Mouse (Mus musculus) testis, adult 2 months (tissue): ENCODE results near the gene Il6st. TPM values are rescaled to one million over a fixed set of nuclear protein-coding genes. Genes with fewer than 3 reads are reported as not detected.
A peak's percentile ranks its signal among the peaks of the same experiment; 100 is the strongest.

Source experiments
- H3K27ac ChIP-seq: fragments of 200-500 bp; 2 replicates; pipeline ENCODE4 v1.5.1; 2012; ENCODE audit warnings: low read depth, low read length; ENCODE audit not compliant: control insufficient read depth, insufficient read depth
- H3K27me3 ChIP-seq: fragments of 200-500 bp; 2 replicates; pipeline ENCODE4 v1.6.1; 2012; ENCODE audit warnings: mild to moderate bottlenecking, low read length, moderate library complexity; ENCODE audit not compliant: control insufficient read depth, insufficient read depth
- H3K36me3 ChIP-seq: fragments of 200-500 bp; 2 replicates; pipeline ENCODE4 v1.6.1; 2012; ENCODE audit warnings: mild to moderate bottlenecking, low read length; ENCODE audit not compliant: control insufficient read depth, insufficient read depth
- H3K4me1 ChIP-seq: fragments of 200-500 bp; 2 replicates; pipeline ENCODE4 v1.6.1; 2012; ENCODE audit warnings: low read length; ENCODE audit not compliant: control insufficient read depth, insufficient read depth
- H3K4me3 ChIP-seq: fragments of 200-500 bp; 2 replicates; pipeline ENCODE4 v1.5.1; 2012; ENCODE audit warnings: low read depth, mild to moderate bottlenecking, low read length, moderate library complexity, mixed read lengths; ENCODE audit not compliant: control insufficient read depth
- CTCF ChIP-seq: fragments of 200-500 bp; IDR thresholded peaks from 2 replicates; pipeline ENCODE4 v1.5.1; 2012; ENCODE audit warnings: low read depth, mild to moderate bottlenecking, inconsistent platforms, low read length, moderate library complexity; ENCODE audit not compliant: control insufficient read depth, insufficient read depth, insufficient replicate concordance
- POLR2A ChIP-seq: fragments of 200-500 bp; IDR thresholded peaks from 2 replicates; pipeline ENCODE4 v1.6.1; 2012; ENCODE audit warnings: low read depth, mild to moderate bottlenecking, inconsistent platforms, low read length, moderate library complexity; ENCODE audit not compliant: control insufficient read depth
- polyA plus RNA-seq: library from polyadenylated mRNA; depleted of rRNA; stranded (reverse); fragments of >200 nt; gene quantifications from 2 replicates; pipeline ENCODE4 v1.2.3, GENCODE M21; 2012

Gene Il6st
- polyA plus RNA-seq, 1 experiment, result 4.0 TPM

DNA sequence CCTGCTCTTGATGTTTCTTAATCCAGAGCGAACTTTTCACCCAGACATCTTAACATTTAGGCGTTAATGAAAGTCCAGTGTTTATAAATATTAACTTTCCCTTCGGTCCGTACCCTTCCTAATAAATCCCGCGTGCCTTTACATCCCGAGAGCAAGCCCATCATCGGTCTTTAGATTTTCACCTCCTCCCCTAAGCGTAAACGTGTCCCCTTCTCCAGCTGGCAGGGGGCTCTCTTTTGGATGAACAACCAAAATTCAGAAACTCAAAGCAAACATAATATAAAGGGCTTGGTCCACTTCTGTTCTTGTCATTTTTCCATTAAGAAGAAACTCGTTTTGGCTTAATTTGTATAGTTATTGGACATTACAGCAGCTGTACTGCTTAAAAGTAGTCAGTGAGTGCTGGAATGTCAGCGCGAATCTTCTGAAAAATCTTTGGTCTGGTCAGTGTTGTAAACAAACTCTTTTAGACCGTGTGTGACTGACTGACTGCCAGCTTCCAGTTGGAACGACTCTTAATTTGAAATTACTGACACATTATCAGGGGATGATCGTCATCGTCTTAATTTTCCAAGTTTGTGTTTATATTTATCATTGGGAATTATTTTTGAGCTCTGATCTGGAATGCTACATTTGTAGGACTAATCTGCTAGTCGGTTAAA, 887 bp downstream of the Il6st start:
- Histone ChIP-seq H3K4me1 (no peaks in the 10 kb centered on the region; the same call in 1 of the 2 replicates), H3K27ac (peak overlapping the region; percentile 79), H3K27me3 (no peaks in the 10 kb centered on the region), H3K36me3 (no peaks in the 10 kb centered on the region), H3K4me3 (peak overlapping the region; percentile 92)
- TF ChIP-seq CTCF (no peak), POLR2A (no peak)

DNA sequence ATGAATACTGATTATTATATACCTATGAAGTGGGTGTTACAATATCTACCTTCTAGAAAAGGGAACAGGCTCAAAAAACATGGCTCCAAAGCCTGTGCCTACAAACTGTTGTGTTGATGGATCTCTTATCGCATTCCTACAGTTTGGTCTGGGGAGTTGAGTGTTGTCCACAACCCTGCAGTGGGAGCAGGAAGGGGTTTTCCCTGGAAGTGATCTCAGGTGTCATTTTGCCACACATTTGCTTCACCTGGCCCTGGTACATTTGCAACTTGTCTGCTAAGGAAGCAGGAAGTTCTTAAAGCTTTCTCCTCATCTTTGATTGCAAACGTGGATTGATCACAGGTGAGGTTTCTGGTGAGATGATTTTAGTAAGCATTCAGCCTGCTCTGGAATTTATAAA, 1.7 kb downstream of the Il6st start:
- H3K27ac ChIP-seq, result no peak overlapping the region
- H3K36me3 ChIP-seq, result no peaks in the 10 kb centered on the region
- no peaks in the 10 kb centered on the region for H3K27me3 ChIP-seq
- no peak for TF ChIP-seq POLR2A
- TF ChIP-seq CTCF, result no peak
- H3K4me3 ChIP-seq, result no peak overlapping the region
- no peaks in the 10 kb centered on the region; the same call in 1 of the 2 replicates for H3K4me1 ChIP-seq

DNA sequence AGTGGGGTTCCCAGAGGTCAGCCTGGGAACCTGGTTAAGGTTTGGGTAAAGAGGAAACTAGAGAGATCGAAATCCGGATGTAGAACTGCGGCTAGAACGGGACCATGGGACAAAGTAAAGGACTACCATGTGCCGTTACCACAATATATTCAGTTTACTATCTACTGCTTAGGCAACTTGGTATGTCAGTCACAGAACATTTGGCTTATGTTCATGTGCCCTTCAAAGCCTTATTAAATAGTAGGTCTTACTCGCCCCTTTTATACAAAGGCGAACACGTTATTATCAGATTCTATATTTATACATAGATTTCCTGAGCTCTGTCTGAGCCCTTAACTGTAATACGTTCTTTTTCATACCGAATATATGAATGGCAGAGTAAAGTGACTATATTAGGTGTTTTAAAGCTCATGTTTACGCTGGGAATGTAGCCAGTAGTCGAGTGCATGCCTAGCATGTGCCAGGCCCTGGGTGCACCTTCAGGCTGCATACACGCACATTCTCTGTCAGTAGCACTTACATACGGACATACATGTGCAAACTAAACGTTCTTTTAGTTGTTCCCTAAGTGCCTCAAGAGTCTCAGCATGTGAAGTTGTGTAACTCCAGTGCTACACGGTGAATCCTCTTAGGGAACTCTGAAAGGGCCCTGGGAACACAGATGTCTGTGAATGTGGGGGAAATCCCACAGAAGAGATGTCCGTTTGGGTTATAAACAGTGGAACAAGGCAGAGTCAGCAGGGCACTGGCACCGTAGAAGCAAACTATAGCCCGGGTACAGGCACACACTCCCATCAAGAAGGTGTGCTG, 2.5 kb downstream of the Il6st start:
- Histone ChIP-seq H3K27me3 (no peaks in the 10 kb centered on the region), H3K4me1 (no peaks in the 10 kb centered on the region; the same call in 1 of the 2 replicates), H3K36me3 (no peaks in the 10 kb centered on the region), H3K4me3 (no peak overlapping the region), H3K27ac (no peak overlapping the region)
- no peak for TF ChIP-seq POLR2A
- TF ChIP-seq CTCF, result no peak

DNA sequence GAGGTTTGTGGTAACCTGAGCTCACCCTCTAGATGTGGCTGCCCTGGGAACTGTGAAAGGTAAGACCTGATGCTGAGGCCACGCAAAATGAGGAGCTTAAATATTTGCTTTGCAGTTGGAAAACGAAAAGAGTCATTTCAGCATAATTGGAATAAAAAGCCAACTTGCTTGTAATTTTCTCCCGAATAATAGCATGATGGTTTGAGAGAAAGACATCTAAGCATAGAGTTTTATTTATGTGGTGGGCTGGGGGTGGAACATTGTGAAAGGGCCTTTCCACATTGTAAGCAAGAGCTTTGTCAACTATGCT, 3.0 kb downstream of the Il6st start:
- H3K36me3 ChIP-seq, result no peaks in the 10 kb centered on the region
- no peak for TF ChIP-seq CTCF
- no peak for TF ChIP-seq POLR2A
- no peak overlapping the region for H3K27ac ChIP-seq

DNA sequence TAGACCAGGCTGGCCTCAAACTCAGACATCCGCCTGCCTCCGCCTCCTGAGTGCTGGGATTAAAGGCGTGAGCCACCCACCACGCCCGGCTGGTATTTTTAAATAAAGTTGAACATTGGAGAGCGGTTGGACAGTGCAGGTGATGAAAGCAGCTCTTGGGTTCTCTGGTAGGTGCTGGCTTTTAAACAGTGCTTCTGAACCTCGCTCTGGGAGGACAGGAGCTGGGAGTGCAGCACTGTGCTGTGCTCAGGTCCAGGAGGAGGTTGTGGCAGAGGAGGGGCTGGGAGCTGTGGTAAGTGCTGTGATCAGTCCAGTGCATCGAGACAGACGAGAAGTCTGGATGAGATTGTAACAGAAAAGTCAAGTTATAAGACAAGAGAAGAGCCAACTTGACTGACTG, 3.5 kb downstream of the Il6st start:
- TF ChIP-seq CTCF (no peak), POLR2A (no peak)
- Histone ChIP-seq H3K36me3 (no peaks in the 10 kb centered on the region), H3K27me3 (no peaks in the 10 kb centered on the region), H3K4me1 (no peaks in the 10 kb centered on the region; the same call in 1 of the 2 replicates), H3K4me3 (no peak overlapping the region), H3K27ac (no peak overlapping the region)

More for the DNA sequence above, 3.0 kb downstream of the Il6st start:
- Histone ChIP-seq H3K4me1 (no peaks in the 10 kb centered on the region; the same call in 1 of the 2 replicates), H3K27me3 (no peaks in the 10 kb centered on the region), H3K4me3 (no peak overlapping the region)

- no peak overlapping the region for H3K4me3 ChIP-seq
- no peak overlapping the region for H3K27ac ChIP-seq
- TF ChIP-seq CTCF (no peak), POLR2A (no peak)
Observed at GRCm38 (mm10) chr13:112469491-112469890, 5.6 kb downstream of the Il6st start.

DNA sequence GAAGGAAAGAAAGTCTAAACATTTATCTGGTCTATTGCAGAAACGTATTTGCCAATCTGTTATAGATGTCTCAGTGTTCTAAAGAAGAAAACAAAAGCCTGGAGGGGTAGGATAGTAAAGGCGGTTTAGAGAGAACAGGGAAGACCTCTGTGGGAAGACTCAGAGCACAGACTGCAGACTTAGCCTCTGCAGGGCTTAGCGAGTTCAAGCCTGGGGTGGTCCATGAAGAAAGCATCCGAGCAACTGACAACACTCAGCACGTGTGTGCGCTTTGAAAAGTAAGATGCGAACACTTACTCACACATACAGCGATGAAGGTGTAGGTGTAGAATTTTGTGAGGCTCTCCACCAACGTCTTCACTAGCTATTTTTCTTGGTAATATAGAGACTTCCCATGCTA, 7.3 kb downstream of the Il6st start:
- Histone ChIP-seq H3K4me1 (no peaks in the 10 kb centered on the region; the same call in 1 of the 2 replicates), H3K27ac (no peak overlapping the region), H3K36me3 (no peaks in the 10 kb centered on the region), H3K4me3 (no peak overlapping the region), H3K27me3 (no peaks in the 10 kb centered on the region)
- no peak for TF ChIP-seq POLR2A
- no peak for TF ChIP-seq CTCF

More at GRCm38 (mm10) chr13:112469491-112469890, 5.6 kb downstream of the Il6st start:
- Histone ChIP-seq H3K4me1 (no peaks in the 10 kb centered on the region; the same call in 1 of the 2 replicates), H3K27me3 (no peaks in the 10 kb centered on the region), H3K36me3 (no peaks in the 10 kb centered on the region)
